Mouse (Mus musculus): Measurements from ENCODE around the gene Necab3. TPM values are rescaled to one million over a fixed set of nuclear protein-coding genes. Genes with fewer than 3 reads are reported as not detected.

Gene Necab3
- total RNA-seq (2021): 100 to 1,000 TPM in 1 of 2 experiments, 10 to 100 TPM in 1; 90.6 to 113 TPM
- long read RNA-seq, experiment 1, transcript Necab3-201 (13 exons, 1,829 nt): major isoform, 95 of 173 reads
- long read RNA-seq, experiment 1, partial matches to known transcripts: 12 of 173 reads
- long read RNA-seq, experiment 1, other reads (novel, unspliced or antisense): 66 of 173 reads
- long read RNA-seq, experiment 2, transcript Necab3-201 (13 exons, 1,829 nt): major isoform, 66 of 139 reads
- long read RNA-seq, experiment 2, partial matches to known transcripts: 17 of 139 reads
- long read RNA-seq, experiment 2, other reads (novel, unspliced or antisense): 56 of 139 reads

DNA sequence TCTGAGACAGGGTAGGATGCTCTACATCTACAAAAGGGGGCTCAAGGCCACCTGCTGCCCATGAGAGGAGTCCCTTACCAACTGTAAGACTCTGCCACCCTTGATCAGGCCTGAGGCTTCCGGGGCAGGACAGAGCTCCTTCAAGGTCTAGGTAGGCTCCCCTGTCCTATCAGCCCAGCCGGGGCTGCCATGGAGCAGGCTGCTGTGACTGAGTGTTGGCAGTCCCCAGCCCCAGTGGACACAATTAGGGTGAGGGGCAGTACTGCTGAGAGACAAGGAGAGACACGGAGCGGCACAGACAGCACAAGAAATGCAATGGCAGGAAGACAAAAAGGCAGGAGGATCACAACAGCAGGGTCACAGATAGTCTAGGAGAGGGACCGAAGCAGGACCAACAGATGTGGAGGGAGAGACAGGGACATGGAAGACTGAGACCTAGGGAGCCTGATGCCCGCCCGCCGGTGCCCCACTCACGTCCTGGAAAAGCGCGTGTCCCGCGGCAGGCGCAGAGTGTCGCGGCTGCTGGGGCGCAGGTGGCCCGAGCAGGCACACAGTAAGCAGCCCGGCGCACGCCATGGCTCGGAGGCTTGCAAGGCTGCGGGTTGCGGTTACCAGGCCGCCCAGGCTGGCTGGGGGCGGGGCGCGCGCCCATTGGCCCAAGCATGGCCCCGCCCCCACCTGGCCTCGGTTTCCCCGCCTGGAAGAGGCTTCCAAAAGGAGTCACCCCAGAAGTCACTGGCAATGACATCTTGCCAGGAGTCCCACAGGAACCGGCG lies at the start of gene Necab3:
Gene Necab3 (minus strand): TSS at position 627 of the 776 bp plus-strand sequence.
- intact Hi-C loops (cut with DNase I): loop anchor here (5.0 kb wide), 1 partner anchor 54 kb away; the partner anchor contains the start of genes 4930519P11Rik and Zfp341
- DNase-seq (ENCODE audit: low spot score in 2 of 2): peak; percentile 60 to 72

DNA sequence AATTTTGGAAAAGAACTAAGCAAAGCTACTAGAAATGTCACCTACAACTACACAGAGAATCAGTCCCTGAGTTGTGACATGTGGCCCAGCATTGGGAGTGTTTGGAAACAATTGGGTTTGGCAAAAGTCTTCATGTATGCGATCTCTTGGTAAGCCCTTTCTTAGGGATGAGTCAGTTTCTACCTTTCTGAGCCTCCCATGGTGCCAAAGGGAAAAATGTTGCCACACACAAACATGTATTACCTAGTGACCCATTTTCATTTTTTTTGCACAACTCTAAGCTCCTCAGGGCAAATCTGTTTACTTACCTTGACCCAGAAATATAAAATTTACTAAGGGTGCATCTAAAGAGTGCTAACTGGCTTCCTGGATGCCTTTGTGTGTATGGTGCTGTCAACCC lies 48.3 kb upstream of the Necab3 start:
- intact Hi-C loops (cut with DNase I): no loop called here
- DNase-seq (ENCODE audit: low spot score in 2 of 2): no peak

DNA sequence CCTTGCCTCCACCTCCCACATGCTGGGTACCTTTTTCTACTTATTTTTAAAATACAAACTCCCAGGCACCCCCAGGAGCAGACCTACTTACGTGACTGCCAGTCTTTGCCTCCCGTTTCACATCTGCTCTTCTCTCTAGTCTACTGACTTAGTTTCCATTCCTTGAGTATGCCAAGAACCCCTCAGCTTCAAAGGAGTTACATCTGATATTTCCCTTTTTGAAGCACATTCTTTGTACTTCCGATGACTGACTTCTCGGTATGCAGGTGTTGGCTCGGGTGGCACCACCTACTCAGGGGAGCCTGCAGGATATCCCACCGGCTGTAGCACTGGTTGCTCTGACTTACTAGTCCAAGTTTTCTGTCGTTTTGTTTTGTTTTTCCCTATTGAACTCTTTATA lies 45.5 kb upstream of the Necab3 start:
- DNase-seq (ENCODE audit: low spot score in 2 of 2): no peak
- intact Hi-C loops (cut with DNase I): no loop called here

DNA sequence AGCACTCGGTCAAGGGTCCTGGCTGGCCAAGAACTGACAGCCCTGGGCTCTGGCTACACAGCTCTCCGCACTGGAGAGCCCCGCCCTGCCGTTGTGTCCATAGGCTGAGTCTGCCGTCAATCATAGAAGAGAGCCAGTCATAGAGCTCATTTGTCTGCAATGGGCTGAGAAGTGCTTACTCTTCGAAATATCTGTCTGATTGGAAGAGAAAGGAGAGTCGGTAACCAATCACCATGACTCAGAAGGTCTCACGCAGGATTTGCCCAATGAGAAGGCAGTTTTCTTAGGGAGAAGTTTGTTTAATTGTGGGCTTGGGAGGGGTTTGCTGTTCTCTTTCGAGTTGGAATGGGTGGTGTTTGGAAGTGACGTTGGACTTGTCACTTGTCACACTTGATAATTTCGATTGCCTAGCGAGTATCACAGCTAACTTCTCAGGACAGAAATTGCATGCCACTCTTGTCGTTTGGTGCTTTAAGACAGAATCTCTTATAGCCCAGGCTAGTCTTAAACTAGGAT lies 45.0 kb upstream of the Necab3 start, which contains the start of gene Pxmp4:
Gene Pxmp4 (minus strand): TSS at position 71 of the 516 bp plus-strand sequence.
- intact Hi-C loops (cut with DNase I): no loop called here
- peak; percentile 100 for DNase-seq (ENCODE audit: low spot score in 2 of 2)

DNA sequence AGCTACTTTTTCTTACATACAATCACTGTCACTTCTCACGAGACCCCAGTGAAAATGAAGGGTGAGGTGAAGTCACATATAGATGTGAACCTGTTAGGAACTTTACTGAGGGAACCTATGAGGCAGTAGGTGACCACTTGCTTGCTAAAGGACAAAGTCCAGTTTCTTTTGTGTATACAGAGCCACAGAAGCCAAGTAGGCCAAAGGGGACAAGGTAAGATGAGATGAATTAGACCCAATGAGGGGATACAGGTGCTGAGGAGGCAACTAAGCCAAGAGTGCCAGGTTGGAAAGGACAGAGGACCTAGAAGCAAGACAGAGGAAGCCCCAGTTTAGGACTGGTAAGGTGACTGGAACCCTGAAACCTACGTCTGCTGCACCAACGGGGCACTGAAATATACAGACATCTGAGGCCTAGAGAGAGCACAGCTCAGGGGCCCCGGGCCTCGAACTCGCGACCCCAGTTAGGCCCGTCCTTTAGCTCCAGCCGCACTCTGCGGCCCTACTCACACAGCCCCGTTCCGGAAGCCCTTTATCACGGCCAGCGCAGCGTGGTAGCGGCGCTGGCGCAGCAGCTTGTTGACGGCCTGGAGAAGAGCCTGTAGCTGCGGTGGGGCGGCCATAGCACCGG lies 44.4 kb upstream of the Necab3 start:
- intact Hi-C loops (cut with DNase I): no loop called here
- DNase-seq (ENCODE audit: low spot score in 2 of 2): no peak

DNA sequence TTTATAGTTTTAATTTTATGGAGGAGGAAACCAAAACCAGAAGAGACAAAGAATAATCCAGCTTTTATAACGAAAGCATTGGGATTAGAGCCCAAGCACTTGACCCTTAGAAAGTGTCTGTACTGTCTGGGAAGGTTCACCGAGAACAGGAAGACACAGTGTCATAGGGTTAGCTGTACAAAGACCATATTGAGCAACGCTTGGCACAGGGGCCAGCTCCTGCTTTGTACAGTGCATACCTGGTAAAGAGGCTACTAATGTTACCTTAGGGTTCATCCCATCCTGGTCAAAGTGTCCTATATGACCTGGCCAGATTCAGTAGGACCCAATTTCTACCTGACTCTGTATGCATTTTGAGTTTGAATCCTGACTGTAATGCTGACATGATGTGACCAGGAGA lies 42.6 kb upstream of the Necab3 start:
- no peak for DNase-seq (ENCODE audit: low spot score in 2 of 2)
- intact Hi-C loops (cut with DNase I): no loop called here

DNA sequence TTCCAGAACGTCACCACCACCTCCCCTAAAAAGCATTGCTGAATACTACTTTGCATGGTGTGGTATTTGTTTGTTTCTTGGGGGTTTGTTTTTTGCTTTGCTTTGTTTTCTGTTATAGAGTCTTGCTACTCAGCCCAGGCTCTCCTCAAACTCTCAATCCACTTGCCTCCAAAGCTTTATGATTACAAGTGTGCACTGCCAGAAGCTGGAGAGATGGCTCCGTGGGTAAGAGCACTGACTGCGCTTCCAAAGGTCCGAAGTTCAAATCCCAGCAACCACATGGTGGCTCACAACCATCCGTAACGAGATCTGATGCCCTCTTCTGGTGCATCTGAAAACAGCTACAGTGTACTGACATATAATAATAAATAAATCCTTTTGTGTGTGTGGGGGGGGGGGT lies 41.9 kb upstream of the Necab3 start:
- DNase-seq (ENCODE audit: low spot score in 2 of 2): no peak
- intact Hi-C loops (cut with DNase I): no loop called here

DNA sequence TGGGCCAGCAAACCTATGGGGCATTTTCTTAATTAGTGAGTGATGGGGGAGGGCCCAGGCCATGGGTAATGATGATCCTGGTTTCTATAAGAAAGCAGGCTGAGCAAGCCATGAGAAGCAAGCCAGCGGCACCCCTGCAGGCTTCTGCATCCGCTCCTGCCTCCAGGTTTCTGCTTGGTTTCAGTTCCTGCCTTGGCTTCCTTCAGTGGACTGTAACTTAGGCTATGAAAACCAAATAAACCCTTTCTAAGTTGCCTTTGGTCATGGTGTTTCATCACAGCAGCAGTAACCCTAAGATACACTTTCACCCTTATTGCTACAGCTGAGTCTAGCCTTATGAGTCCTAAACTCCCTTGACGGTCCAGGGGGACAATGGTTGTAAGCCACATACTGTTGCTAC lies 38.7 kb upstream of the Necab3 start:
- DNase-seq (ENCODE audit: low spot score in 2 of 2): no peak
- intact Hi-C loops (cut with DNase I): no loop called here

DNA sequence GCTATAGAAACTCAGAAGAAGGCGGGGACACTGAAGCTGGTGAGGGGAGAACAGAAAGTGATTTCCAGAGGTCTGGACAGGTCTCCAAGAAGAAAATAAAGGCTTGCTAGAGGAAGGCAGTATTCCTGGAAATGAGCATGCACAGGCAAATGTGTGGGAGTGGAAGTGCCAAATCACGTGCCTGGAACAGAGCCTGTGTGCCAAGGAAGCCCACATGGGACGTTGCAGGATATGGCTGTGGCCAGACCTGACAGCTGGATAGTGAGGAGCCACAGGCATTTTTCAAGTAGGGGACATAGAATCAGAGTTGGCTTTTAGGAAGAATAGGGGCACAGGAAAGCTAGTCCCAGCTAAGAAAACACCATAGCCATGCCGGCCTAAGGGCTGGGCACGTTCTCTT lies 37.1 kb upstream of the Necab3 start:
- peak in 1 of 2 experiments; percentile 41 for DNase-seq (ENCODE audit: low spot score in 2 of 2)
- intact Hi-C loops (cut with DNase I): no loop called here

DNA sequence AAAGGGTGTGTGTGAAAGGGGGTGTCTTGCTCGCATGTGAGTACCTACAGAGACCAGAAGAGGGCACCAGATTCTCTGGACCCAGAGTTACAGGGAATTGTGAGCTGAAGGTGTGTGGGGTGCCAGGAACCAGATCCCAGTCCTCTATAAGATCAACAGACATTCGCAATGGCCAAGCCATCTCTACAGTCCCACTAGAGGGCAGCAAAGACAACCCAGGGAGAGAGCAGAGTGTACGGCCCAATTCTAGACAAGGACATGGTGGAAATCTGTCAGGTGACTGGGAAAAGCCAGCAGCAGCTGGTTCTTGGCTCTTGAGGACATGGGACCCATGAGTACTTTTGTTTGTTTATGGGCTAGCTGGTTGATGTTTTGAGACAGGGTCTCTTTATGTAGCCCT lies 34.3 kb upstream of the Necab3 start:
- no peak for DNase-seq (ENCODE audit: low spot score in 2 of 2)
- intact Hi-C loops (cut with DNase I): no loop called here

DNA sequence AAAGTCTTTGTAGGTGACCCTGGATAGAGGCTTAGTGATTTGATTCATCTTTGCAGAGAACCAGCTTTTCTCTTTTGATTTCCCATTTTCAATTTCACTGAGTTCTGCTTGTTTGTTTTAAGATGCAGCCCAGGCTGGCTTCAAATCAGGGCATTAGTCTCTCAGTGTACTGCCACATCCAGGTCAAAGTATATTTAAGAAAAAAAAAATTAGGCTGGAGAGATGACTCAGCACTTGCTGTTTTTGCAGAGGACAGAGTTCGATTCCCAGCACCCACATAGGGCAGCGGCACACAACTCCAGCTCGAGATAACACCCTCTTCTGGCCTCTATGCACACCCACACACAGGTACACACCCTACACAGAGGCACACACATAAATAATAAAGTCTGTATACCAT lies 32.5 kb upstream of the Necab3 start:
- intact Hi-C loops (cut with DNase I): no loop called here
- no peak for DNase-seq (ENCODE audit: low spot score in 2 of 2)

DNA sequence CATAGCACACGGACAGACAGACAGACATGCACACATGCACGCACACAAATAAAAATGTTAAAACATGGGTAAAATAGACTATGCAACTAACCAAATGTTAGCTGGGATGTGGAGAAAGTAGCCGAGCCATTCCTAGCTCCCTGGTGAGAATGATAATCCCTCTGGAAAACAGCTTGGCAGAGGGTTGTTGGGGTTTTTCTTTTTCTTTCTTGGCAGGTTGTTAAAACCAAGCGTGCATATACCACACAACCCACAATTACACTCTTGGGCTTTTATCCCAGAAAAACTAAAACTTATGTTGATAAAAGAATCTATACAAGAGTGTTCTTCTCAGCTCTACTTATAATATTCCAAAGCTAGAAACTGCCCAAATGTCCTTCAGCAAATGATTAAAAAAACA lies 30.4 kb upstream of the Necab3 start:
- intact Hi-C loops (cut with DNase I): no loop called here
- no peak for DNase-seq (ENCODE audit: low spot score in 2 of 2)

DNA sequence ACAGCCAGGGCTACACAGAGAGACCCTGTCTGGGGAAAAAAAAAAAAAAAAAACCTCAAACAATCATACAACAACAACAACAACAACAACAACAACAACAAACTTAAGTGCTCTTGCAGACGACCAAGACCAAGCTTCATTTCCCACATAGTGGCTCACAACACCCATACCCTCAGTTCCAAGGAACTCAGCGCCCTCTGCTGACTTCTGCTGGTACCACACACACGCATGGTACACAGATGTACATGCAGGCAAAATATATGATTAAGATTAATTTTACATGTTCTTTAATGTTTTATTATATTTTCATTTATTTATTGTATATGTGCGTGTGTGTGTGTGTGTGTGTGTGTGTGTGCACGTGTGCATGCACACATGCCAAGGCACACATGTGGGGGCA lies 27.7 kb upstream of the Necab3 start:
- DNase-seq (ENCODE audit: low spot score in 2 of 2): peak in 1 of 2 experiments; percentile 50
- intact Hi-C loops (cut with DNase I): no loop called here

DNA sequence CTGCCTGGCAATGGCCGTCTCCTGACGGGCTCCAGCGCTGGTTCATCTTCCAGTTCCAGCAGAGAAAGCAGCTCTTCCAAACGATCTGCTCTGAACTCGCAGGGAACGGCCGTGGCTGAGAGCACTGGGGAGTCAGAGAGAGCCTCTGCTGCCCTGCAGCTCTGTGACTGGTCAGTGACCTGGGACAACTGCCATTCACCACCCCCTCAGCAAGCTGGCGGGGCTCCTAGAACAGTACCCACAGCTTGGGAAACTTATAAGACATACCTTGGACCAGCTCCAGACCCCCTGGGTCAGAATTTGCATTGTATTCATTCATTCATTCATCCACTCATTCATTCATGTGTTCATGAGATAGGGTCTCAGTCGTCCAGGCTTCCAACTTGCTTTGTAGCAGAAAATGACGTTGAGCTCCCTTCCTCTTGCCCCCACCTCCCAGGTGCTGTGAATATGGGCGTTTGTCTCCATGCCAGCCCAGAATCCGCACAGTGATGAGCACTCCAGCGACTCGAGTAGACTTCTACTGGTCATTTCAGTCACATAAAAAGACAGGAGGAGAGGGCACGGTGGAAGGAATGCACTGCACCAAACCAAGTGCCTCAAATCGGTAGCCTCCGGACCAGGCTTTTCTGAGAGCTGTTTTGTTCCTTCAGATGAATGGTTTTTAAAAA lies 26.4 kb upstream of the Necab3 start:
- intact Hi-C loops (cut with DNase I): loop anchor here (2.0 kb wide), 1 partner anchor 30 kb away; no protein-coding TSS in a partner anchor
- DNase-seq (ENCODE audit: low spot score in 2 of 2): no peak

DNA sequence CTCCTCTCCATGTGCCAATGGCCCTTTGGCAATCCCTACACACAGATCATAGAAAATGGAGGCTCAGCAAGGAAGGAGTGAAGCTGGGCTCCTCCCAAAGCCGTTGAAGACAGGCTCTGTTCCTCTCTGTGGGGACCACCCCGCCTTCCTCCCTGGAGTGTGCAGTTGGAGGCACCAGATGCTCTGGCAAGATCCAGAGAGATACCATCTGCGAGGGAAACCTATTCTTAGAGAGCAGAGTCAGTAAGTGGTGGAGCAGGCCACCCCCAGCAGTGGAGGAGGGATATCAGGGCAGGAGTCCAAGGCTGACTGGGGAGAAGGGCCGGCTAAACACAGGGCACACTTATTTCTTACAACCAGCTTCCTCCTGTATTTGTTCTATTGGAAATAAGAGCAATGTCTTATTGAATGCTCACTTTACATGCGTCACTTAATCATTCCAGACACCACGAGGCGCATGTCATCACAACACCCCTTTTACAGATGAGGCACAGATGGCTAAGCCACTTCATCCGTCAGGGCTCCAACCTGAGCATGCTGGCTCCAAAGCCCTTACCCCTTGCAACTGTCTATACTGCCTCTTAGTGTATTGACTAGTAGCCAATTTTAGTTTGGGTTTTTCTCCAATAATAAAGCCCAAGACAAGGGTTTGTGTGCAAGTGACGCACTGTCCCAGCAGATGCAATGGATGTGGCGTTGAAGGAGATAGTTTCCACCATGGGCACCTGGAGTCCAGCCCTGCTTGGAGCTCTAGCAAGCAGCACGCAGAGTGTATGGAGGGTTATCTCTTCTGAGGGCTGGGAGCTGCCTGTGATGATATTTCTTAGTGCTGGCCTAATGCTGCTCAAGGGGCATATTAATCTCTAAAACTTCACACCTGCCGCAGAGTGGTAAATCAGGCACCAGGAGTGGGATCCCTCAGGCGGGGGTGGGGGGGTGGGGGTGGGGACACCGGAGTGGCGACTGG lies 25.5 kb upstream of the Necab3 start:
- intact Hi-C loops (cut with DNase I): loop anchor here (2.0 kb wide), 1 partner anchor 29 kb away; no protein-coding TSS in a partner anchor
- DNase-seq (ENCODE audit: low spot score in 2 of 2): peak; percentile 92 to 94

DNA sequence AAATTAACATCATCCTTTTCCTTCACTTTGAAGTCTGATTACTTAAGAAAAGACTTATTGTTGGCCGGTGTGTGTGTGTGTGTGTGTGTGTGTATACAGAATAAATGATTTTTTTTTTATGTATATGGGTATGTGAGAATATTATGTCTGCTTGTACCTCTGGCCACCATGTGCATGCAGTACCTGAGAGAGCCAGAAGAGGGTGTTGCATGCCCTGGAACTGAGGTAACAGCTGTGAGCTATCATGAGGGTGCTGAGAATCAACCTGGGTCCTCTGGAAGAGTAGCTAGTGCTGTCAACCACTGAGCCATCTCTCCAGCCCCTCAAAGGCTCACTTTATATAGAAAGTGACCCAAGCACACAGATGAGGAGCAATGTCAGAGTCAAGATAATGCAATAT lies 22.7 kb upstream of the Necab3 start:
- intact Hi-C loops (cut with DNase I): no loop called here
- DNase-seq (ENCODE audit: low spot score in 2 of 2): no peak

DNA sequence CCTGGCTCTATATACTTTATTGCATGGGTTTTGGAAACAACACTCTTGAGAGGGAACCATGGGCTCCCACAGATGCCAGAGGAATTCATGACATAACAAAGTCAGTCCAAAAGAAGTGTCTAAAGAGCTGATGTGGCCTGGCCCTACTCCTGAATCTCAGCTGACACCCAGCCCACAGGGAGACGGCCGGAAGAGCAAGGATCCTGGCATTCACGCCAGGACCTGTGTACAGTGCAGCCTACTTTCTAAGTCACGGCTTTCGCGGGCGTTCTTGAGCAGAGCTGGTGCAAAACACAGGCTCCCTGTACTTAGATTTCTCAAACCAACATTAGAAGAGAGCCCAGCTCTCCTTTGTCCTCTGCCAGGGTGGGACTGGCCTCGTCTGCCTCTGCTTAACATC lies 21.9 kb upstream of the Necab3 start:
- no peak for DNase-seq (ENCODE audit: low spot score in 2 of 2)
- intact Hi-C loops (cut with DNase I): no loop called here

DNA sequence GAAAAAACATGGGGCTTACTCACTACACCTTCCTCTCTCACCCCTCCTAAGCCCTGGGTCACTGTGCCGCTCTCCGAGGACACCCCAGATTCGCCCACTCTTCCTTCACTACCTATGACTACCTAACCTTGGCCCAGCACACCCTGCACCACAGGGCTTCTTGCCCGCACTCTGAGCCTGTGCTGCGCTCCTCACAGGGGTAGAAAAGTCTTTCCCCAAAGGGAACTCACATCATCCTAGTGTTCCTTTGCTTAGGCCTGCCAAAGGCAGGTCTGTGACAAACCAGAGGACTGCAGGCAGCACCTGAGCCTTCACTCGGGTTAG lies 19.0 kb upstream of the Necab3 start:
- intact Hi-C loops (cut with DNase I): no loop called here
- no peak for DNase-seq (ENCODE audit: low spot score in 2 of 2)

All from left cerebral cortex, postnatal 14 days (tissue).